Mouse (Mus musculus) layer of hippocampus, postnatal 14 days (tissue): ENCODE data around the gene Gm128. TPM values are rescaled to one million over a fixed set of nuclear protein-coding genes. Genes with fewer than 3 reads are reported as not detected.

Source experiments
- DNase-seq, 2 experiments: peaks; one replicate each; pipeline ENCODE4 v3.0.0; 2021 to 2022; ENCODE audit warnings: low spot score in 2 of 2, mixed read lengths in 1 of 2
- total RNA-seq, 2 experiments: library from RNA; stranded (reverse); gene quantifications; 2 replicates each; pipeline ENCODE4 v1.2.3; 2021

Gene Gm128
- total RNA-seq, 2 experiments from 2014 or later, result not detected

DNA sequence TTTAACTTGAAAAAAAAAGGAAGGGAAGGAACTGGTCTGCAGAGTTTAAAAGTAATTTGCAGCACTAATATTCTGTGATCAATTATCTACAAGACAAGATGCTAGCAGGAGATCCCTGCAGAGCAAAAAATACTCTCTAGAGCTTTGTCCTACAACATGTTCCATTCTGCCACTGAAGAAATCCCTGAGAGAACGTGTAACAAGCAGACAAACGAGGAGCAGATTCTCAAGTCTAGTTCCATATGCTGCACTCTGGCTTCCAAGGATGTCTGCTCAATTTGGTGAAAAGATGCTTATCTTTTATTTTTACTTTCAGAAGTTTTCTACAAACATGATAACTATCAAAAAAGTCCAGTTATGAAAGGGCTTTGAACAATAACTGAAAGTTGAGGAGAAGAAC is 40.8 kb downstream of the Gm128 start:
- peak in 1 of 2 experiments; percentile 50 for DNase-seq

DNA sequence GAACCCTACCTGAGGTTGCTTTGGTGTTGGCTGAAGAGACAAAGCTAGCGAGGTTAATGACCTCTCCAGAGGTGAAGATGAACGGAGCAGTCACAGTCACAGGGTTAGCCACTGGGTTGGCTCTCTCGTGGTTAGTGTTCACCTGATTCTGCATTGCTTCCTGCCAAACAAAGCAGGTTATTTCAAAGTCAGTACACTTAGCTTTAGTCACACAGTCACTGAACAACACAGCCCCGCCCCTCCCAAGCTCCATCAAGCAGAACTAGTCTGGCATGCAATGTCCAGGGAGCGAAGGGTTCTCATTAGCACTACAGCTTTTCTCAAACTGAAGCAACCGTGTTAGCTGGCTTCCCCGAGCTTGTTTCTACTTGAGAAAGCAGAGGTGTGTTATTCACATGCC is 41.3 kb downstream of the Gm128 start:
- DNase-seq, result no peak

DNA sequence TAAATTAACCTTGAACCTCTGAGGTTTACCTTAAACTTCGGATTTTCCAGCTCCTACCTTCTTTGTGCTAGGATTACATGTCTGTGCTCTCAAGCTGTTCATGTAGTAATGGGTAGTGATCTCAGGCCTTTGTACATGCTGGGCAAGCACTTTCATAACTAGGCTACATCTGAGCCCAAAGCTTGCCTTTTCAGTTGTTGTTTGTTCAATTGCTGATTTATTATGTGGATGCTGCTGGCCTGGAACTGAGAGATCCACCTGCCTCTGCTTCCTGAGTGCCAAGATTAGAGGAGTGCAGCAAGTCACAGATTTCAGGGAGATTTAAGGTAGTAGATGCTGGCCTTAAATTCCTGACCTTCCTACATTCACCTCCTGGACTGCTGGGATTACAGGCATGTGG is 42.3 kb downstream of the Gm128 start:
- DNase-seq, result no peak

DNA sequence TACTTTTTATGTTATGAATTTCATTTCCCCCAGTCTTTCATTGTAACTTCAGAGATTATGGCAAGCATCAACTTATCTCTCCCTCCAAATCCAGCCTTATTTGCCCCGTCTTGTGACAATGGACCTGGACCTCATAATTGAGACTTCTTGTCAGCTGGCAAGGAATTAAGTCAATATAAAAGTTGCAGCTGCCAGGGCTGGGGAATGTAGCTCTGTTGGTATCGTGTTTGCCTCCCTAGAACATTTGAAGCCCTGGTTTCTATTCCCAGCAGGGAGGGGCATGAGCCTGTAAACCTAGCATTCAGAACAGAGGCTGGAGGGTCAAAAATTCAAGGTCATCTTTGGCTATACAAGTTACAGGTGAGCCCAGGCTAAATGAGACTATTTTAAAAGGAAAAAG is 45.6 kb downstream of the Gm128 start:
- no peak for DNase-seq

DNA sequence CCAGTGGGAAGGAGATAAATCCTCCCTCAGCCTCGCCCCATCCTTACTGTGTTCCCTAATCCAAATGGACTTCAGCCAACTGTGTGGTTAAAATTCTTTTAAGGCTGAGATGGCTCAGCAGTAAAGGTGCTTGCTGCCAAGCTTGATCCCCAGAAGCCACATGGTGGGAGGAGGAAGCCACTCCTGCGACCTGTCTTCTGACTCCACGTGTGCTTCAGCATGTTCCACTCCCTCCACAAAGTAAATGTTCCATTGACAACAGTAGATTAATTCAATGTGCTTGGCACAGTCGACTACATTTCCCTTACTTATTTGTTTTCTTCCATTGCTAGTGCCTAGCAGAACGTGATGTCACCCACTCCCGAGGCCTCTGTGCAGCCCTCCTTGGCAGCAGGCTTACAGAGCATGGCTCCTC is 46.7 kb downstream of the Gm128 start:
- no peak for DNase-seq

Other genes with a start within 250 kb of the Gm128 start
- 10 to 100 TPM; 26.6 to 28.6 TPM for gene Zfp687, start 226.2 kb downstream of the Gm128 start, total RNA-seq
- 100 to 1,000 TPM; 155 TPM for gene Psmd4, start 199.0 kb downstream of the Gm128 start, total RNA-seq
- 10 to 100 TPM; 46.3 to 51.5 TPM for gene Pip5k1a, start 134.7 kb downstream of the Gm128 start, total RNA-seq
- 10 to 100 TPM; 40.8 to 45.3 TPM for gene Vps72, start 130.6 kb downstream of the Gm128 start, total RNA-seq
- 1 to 10 TPM in 1 of 2 experiments, under 1 TPM in 1; 0.83 to 1.5 TPM for gene Tmod4, start 117.1 kb downstream of the Gm128 start, total RNA-seq
- gene Scnm1, start 107.6 kb downstream of the Gm128 start, total RNA-seq, result 10 to 100 TPM; 39.6 to 41.2 TPM
- gene Lysmd1, start 107.5 kb downstream of the Gm128 start, total RNA-seq, result 10 to 100 TPM; 22.5 to 22.8 TPM
- gene Tnfaip8l2, start 99.2 kb downstream of the Gm128 start, total RNA-seq, result 1 to 10 TPM; 2.3 to 3.0 TPM
- 10 to 100 TPM; 48.6 to 52.6 TPM for gene Sema6c, start 81.1 kb downstream of the Gm128 start, total RNA-seq
- 10 to 100 TPM; 10.5 to 11.8 TPM for gene Gabpb2, start 23.7 kb downstream of the Gm128 start, total RNA-seq
- 10 to 100 TPM; 85.9 to 87.3 TPM for gene Cdc42se1, start 12.9 kb downstream of the Gm128 start, total RNA-seq
- gene Mllt11, start 9.4 kb downstream of the Gm128 start, total RNA-seq, result 100 to 1,000 TPM; 496 to 516 TPM
- under 1 TPM in 1 of 2 experiments, not detected in 1; 0.46 TPM for gene Bnipl, start 9.6 kb upstream of the Gm128 start, total RNA-seq
- gene Mindy1, start 39.7 kb upstream of the Gm128 start, total RNA-seq, result 10 to 100 TPM; 26.2 to 28.5 TPM
- gene Prune1, start 40.5 kb upstream of the Gm128 start, total RNA-seq, result 10 to 100 TPM; 26.8 to 26.9 TPM
- under 1 TPM; 0.51 to 0.95 TPM for gene Anxa9, start 65.6 kb upstream of the Gm128 start, total RNA-seq
- gene Cers2, start 73.2 kb upstream of the Gm128 start, total RNA-seq, result 10 to 100 TPM; 60.8 to 62.0 TPM
- 10 to 100 TPM; 40.7 to 40.8 TPM for gene Setdb1, start 115.6 kb upstream of the Gm128 start, total RNA-seq
- not detected for gene 4930558C23Rik, start 161.2 kb upstream of the Gm128 start, total RNA-seq
- 10 to 100 TPM; 35.7 to 36.9 TPM for gene Arnt, start 192.8 kb upstream of the Gm128 start, total RNA-seq